Mouse (Mus musculus): ENCODE results near the gene Olfr1042.
"Not testable (repeated sequence)": the region's sequence is repeated elsewhere in the genome, so short reads cannot be mapped to it uniquely, and the experiment has no call there.

Gene Olfr1042

GRCm38 (mm10) chr2:86161738-86162137 is at the start of gene Olfr1042:
TSS of gene Olfr1042 (minus strand) at chr2:86161838.
- no peak for DNase-seq (ENCODE audit: low read depth, low spot score)

- DNase-seq (ENCODE audit: low read depth, low spot score) = no peak
Observed at GRCm38 (mm10) chr2:86202909-86203308, 41.3 kb upstream of the Olfr1042 start, which contains the start of gene Olfr1045. TSS of gene Olfr1045 (minus strand) at chr2:86203009.

- DNase-seq (ENCODE audit: low read depth, low spot score) = no peak
Observed at GRCm38 (mm10) chr2:86195863-86196262, 34.2 kb upstream of the Olfr1042 start.

GRCm38 (mm10) chr2:86185583-86185982 is 23.9 kb upstream of the Olfr1042 start, which contains the start of gene Olfr52:
TSS of gene Olfr52 (minus strand) at chr2:86185683.
- no peak for DNase-seq (ENCODE audit: low read depth, low spot score)

GRCm38 (mm10) chr2:86179950-86180349 is 18.3 kb upstream of the Olfr1042 start:
- no peak for DNase-seq (ENCODE audit: low read depth, low spot score)

- DNase-seq (ENCODE audit: low read depth, low spot score) = no peak
Observed at GRCm38 (mm10) chr2:86177720-86178119, 16.1 kb upstream of the Olfr1042 start, which contains the start of gene Olfr1044. TSS of gene Olfr1044 (minus strand) at chr2:86177820.

GRCm38 (mm10) chr2:86175422-86175821 is 13.8 kb upstream of the Olfr1042 start:
- not testable (repeated sequence) for DNase-seq (ENCODE audit: low read depth, low spot score)

GRCm38 (mm10) chr2:86167422-86167821 is 5.8 kb upstream of the Olfr1042 start, which contains the start of gene Olfr1043:
TSS of gene Olfr1043 (minus strand) at chr2:86167522.
- no peak for DNase-seq (ENCODE audit: low read depth, low spot score)

GRCm38 (mm10) chr2:86146632-86147031 is 15.0 kb downstream of the Olfr1042 start, which contains the start of gene Olfr1040:
TSS of gene Olfr1040 (minus strand) at chr2:86146732.
- no peak for DNase-seq (ENCODE audit: low read depth, low spot score)

- DNase-seq (ENCODE audit: low read depth, low spot score) = no peak
Observed at GRCm38 (mm10) chr2:86135828-86136227, 25.8 kb downstream of the Olfr1042 start, which contains the start of gene Olfr1039. TSS of gene Olfr1039 (minus strand) at chr2:86135928.
